Mouse (Mus musculus) kidney, embryonic 16.5 days (tissue): Measurements from ENCODE around the gene Fam229a. TPM values are rescaled to one million over a fixed set of nuclear protein-coding genes. Genes with fewer than 3 reads are reported as not detected.

Source experiments
- ATAC-seq: fragments of 200-750 bp; cut with Nextera tagmentation; 2 replicates; pipeline ENCODE4 v1.8.0; 2017; ENCODE audit warnings: moderate TSS enrichment; ENCODE audit not compliant: low FRiP score, low TSS enrichment
- H3K27ac ChIP-seq: fragments of 300-500 bp; sonication (generic); 2 replicates; pipeline ENCODE4 v1.5.1; 2014; ENCODE audit warnings: low read length
- H3K27me3 ChIP-seq: fragments of 300-500 bp; sonication (generic); 2 replicates; pipeline ENCODE4 v1.6.1; 2014; ENCODE audit warnings: low read length, control low read depth, mixed read lengths; ENCODE audit not compliant: insufficient read depth
- H3K36me3 ChIP-seq: fragments of 300-500 bp; sonication (generic); 2 replicates; pipeline ENCODE4 v1.6.1; 2014; ENCODE audit warnings: low read length, control low read depth, mixed read lengths; ENCODE audit not compliant: insufficient read depth
- H3K4me1 ChIP-seq: fragments of 300-500 bp; sonication (generic); 2 replicates; pipeline ENCODE4 v1.6.1; 2014; ENCODE audit warnings: low read length, control low read depth, mixed read lengths; ENCODE audit not compliant: insufficient read depth
- H3K4me2 ChIP-seq: fragments of 300-500 bp; sonication (generic); replicated peaks from 2 replicates; pipeline ENCODE4 v1.6.1; 2014; ENCODE audit warnings: low read depth, low read length
- H3K4me3 ChIP-seq: fragments of 300-500 bp; sonication (generic); 2 replicates; pipeline ENCODE4 v1.5.1; 2014; ENCODE audit warnings: mild to moderate bottlenecking, low read length
- H3K9ac ChIP-seq: fragments of 300-500 bp; sonication (generic); replicated peaks from 2 replicates; pipeline ENCODE4 v1.6.1; 2014; ENCODE audit warnings: low read length
- H3K9me3 ChIP-seq: fragments of 300-500 bp; sonication (generic); 2 replicates; pipeline ENCODE4 v1.6.1; 2016; ENCODE audit warnings: low read length, control low read depth
- WGBS: fragments of 180-500 bp; shearing (Covaris S2); extraction: QIAGEN DNeasy Blood & Tissue Kit; methylation state at CpG from one replicate; pipeline ENCODE4 v1.1.7; 2014; 5-methylcytosine and 5-hydroxymethylcytosine counted together
- polyA plus RNA-seq: library from polyadenylated mRNA; unstranded; fragments of >200 nt; fragmentation: Nextera tagmentation; extraction: Ambion mirVana; gene quantifications from 2 replicates; pipeline ENCODE4 v1.2.1, GENCODE M21; 2015

Fam229a gene
- polyA plus RNA-seq, 1 experiment from 2014 or later: not detected

DNA sequence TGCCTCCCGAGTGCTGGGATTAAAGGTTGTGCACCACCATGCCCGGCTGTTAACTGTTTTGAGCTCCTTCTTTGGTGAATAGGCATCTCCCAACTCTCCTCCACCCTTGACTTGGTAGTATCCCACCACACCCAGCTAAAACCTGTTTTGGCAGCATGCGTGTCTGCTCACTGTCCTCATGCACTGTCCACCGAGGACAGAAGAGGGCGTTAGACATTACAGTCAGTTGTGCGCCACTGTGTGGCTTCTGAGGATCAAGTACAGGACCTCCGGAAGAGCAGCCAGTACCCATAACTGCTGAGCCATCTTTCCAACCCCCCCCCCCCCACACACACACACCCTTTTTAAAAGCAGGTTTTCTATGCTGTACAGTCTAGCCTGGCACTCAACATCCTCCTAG, 3.7 kb downstream of the Fam229a start:
- Histone ChIP-seq H3K36me3 (no peaks in the 10 kb centered on the region), H3K27ac (no peak overlapping the region), H3K27me3 (no peaks in the 10 kb centered on the region), H3K4me1 (peaks cover 31% of the 10 kb centered on the region), H3K4me2 (no peak overlapping the region), H3K4me3 (no peak overlapping the region), H3K9me3 (no peaks in the 10 kb centered on the region), H3K9ac (no peak overlapping the region)
- ATAC-seq: no peak
- 65% methylated on average over 7 of the region's 7 CpGs for WGBS

DNA sequence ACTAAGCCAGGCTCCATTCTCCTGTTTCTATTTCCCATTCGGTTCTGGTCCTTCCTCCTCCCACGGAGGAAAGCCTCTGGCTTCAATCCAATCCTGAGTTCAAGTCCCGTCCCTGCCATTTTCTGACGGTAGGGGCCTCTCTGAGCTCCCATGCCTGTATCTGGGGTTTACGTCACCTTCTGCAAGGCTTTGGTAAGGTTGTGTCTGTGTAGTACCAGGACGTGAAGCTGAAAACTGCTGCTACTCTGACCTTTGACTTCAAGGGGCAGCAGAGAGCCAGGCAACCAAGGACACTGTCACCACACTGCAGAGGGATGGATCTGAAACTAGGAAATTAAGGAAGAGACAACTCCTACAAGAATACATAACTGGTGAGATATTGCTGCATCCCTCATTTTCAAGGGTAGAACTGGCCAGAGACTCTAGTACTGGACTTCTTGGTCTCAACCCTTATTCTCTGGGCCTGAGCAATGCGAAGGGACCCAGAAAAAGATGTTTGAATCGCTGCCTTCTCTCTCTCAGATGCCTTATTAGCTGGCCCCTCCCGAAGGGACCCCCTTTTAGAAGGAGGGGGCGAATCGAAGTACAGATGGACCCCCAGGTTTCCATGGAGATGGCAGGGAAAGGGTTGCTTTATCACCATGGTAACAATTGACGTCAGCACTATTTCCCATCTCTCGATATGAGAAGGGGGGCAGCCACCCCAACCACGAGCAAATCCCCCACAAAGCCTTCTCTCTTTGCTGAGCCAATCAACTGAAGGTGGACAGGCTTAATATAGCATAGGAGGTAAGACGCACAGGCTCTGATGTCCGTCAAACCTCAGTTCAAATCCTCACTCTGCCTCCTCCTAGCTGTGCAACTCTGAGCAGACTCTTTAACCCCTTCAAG, 4.9 kb downstream of the Fam229a start:
- Histone ChIP-seq H3K4me1 (peaks cover 30% of the 10 kb centered on the region), H3K36me3 (no peaks in the 10 kb centered on the region), H3K9me3 (no peaks in the 10 kb centered on the region), H3K4me3 (no peak overlapping the region), H3K9ac (0 out of 2 replicates have a peak overlapping the region, but pooled peaks have one; percentile 1), H3K27ac (peak overlapping the region; percentile 87), H3K27me3 (no peaks in the 10 kb centered on the region), H3K4me2 (0 out of 2 replicates have a peak overlapping the region, but pooled peaks have one; percentile 16)
- 39% methylated on average over 16 of the region's 16 CpGs for WGBS
- ATAC-seq: no peak

DNA sequence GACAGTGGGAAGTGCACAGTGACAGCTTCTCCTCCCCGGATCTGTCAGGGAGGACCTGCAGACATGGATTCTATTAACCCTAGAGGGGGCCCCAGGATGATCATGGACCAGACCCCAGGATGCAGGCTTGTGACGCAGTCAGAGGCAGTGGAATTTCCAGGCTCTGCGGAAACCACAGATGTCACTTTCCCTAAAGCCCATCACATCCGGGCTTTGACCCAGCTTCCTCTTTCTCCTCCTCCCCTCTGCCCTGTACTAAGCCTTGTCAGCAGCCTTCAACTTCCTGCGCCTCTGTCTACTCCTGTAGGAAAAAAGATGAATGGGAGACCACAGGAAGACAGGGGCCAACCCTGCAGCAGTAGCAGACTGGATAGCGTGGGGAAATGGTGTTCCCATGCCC, 5.6 kb downstream of the Fam229a start:
- Histone ChIP-seq H3K27me3 (no peaks in the 10 kb centered on the region), H3K4me1 (peaks cover 22% of the 10 kb centered on the region), H3K4me2 (0 out of 2 replicates have a peak overlapping the region, but pooled peaks have one; percentile 16), H3K9ac (0 out of 2 replicates have a peak overlapping the region, but pooled peaks have one; percentile 1), H3K27ac (peak overlapping the region; percentile 87), H3K4me3 (no peak overlapping the region), H3K36me3 (no peaks in the 10 kb centered on the region), H3K9me3 (no peaks in the 10 kb centered on the region)
- ATAC-seq: peak; percentile 29
- WGBS: 37% methylated on average over 6 of the region's 6 CpGs

DNA sequence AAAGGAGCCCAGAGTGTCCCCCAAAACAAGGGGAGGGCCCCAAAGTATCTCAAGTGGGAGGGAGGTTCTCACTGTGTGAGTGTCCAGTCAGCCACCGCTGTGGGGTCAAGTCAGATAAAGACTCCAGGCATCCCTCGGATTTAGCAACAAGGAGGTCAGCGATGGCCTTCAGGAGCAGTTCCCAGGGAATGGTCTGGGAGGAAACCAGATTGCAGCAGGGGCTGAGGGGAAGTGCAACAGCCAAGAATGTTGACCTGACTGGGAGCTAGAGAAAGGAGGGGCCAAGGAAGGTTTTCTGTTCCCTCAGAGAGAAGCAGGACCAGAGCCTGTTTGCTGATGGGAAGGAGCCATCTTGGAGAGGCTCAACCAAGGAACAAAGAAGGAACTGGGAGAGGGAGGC, 8.0 kb downstream of the Fam229a start:
- Histone ChIP-seq H3K27me3 (no peaks in the 10 kb centered on the region), H3K9ac (no peak overlapping the region), H3K27ac (peak overlapping the region; percentile 92), H3K4me3 (no peak overlapping the region), H3K4me2 (no peak overlapping the region), H3K4me1 (peaks cover 30% of the 10 kb centered on the region), H3K36me3 (no peaks in the 10 kb centered on the region), H3K9me3 (no peaks in the 10 kb centered on the region)
- WGBS: 58% methylated on average over 3 of the region's 3 CpGs
- ATAC-seq: no peak

DNA sequence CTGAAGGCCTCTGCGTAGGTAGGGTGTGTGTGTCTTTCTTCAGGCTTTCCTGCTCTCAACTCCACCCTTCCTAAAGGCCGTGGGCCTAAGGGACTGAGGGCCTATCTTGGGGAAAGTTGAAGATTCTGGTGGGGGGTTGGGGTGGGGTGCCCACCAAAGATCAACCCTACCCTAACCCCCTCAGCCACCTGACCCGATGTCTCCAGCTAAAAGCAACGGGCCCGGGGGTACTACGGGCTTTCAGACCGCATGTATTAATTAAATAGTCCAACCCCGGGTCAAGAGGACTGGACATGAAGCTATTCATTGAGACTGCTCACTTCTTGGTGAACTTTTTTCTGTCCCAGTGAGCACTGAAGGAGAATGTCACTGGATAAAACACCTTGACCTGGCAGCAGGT, 9.0 kb downstream of the Fam229a start:
- Histone ChIP-seq H3K4me3 (peak overlapping the region; percentile 55), H3K4me2 (peak overlapping the region; percentile 67), H3K9me3 (no peaks in the 10 kb centered on the region), H3K27me3 (no peaks in the 10 kb centered on the region), H3K4me1 (peaks cover 30% of the 10 kb centered on the region), H3K36me3 (no peaks in the 10 kb centered on the region), H3K9ac (peak overlapping the region; percentile 73), H3K27ac (peak overlapping the region; percentile 92)
- ATAC-seq: 0 out of 2 replicates have a peak, but pooled peaks have one; percentile 1
- 77% methylated on average over 8 of the region's 8 CpGs for WGBS

DNA sequence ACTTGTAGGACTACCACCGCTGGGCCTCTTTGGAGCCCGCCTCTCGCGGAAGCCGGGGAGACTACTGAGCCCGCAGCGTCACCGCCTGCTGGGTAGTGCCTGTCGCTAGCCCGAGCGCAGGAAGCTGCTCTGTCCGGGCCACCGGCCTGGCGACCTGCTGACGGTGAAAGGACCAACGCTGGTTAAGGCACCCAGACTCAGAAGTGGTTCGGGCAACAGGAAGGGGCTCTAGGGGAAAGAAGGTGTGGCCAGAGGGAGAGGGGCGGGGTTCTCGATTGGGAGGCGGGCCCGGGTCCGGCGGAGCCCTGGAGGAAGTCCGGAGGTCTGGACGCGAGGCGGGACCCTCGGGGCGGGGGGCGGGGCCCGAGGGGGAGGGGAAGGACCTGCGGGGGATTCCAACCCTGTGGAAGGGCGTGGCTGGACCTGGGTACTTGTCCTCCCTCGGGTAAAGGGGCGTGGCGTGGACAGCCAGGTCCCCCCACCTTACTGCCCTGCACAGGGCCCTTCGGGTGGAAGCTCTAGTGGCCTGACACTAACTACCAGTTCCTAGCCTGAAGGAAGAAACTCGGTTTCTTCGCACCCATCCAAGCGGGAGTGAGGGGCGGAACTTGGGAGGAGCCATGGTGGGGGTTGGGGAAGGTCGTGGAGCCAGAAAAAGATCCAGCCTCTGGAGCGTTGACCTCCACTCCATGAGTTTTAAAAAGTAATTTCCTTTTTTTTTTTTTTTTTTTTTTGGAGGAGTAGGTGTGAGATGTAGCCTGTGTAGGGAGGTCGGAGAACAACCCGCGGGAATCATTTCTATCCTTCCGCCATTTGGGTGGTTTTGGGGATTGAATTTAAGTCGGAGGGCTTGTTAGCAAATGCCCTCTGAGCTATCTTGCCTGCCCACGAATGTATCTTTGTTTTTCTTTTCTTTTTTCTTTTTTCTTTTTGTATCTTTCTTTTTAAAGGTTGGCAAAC, 9.9 kb downstream of the Fam229a start:
- Histone ChIP-seq H3K36me3 (no peaks in the 10 kb centered on the region), H3K4me2 (peak overlapping the region; percentile 67), H3K27ac (peak overlapping the region; percentile 92), H3K4me3 (peak overlapping the region; percentile 55), H3K27me3 (no peaks in the 10 kb centered on the region), H3K9me3 (no peaks in the 10 kb centered on the region), H3K9ac (peak overlapping the region; percentile 73), H3K4me1 (peaks cover 30% of the 10 kb centered on the region)
- WGBS: under 1% methylated on average over 48 of the region's 49 CpGs
- ATAC-seq: peak; percentile 94

DNA sequence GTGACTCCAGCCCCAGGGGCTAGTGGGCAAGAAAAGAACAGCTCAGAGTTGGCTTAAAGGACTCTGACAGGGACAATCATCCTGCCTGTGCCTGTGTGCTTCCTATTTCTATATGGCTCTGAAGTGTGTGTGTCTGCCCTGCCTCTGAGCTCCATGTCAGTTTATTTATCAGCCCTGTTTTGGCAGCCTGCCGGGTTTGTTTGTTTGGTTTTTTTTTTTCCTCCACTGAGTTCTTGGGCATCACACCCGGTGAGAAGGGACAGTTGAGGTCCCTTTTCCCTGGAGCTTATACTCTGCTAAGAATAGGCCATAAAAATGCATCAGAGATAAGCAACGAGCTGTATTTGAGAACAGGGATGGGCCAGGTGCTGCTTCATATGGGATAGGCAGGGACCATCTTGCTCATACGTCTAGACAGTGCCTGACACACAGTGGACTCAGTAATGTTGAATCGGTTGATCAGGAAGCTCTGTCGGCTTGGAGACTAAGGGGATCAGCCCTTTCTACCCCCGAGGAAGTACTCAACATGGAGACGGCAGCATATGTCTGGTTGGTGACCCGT, 11.4 kb downstream of the Fam229a start:
- Histone ChIP-seq H3K9ac (no peak overlapping the region), H3K27me3 (no peaks in the 10 kb centered on the region), H3K27ac (peak overlapping the region; percentile 12; the same call in 1 of the 2 replicates), H3K4me1 (peaks cover 24% of the 10 kb centered on the region), H3K4me2 (no peak overlapping the region), H3K4me3 (no peak overlapping the region), H3K9me3 (no peaks in the 10 kb centered on the region), H3K36me3 (no peaks in the 10 kb centered on the region)
- WGBS: 61% methylated on average over 9 of the region's 9 CpGs
- ATAC-seq: no peak

DNA sequence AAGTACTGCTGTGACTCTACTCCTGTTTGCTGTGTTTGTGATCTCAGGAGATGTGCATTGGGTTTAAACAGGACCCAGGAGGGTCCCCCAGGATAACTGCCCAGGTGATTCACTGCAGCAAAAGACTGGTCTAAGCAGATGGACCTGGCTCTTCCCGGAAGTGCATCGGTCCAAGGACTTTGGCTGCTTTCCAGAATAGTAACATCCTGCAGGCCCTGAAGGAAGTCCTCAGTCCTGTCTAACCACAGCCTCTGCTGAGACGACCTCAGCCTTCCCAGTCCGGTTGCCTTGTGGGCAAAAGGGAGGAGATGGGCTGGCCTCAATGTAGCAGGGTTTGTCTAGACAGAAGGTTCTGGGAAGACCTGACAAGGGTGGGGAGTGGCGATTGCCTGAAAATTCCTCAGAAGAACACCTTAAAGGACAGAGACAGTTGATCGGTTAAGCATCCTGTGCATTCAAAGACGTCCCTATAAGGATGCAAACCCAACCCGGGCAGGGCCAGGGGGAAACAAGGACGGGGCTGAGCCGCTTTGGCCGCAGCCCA, 12.0 kb downstream of the Fam229a start:
- H3K27ac ChIP-seq: peak overlapping the region; percentile 32; the same call in 1 of the 2 replicates
- H3K4me2 ChIP-seq: no peak overlapping the region

DNA sequence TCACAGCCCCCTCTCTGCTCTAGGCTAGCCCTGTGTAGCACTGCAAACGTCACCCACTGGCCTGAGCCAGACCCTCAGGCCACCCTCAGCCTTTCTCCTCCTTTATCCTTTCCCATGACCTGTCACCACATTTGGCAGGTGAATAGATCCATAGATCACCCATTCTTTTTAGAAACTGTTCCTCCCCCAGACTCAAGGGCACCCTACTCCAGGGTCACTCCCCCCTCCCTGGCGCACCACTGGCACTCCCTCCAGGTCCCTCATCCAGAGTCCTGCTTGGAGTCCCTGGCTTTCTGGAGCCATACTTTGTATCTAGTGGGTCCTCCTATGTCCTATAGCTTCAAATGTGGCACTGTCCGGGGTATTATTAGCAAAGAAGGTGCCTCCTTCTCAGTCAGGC, 14.5 kb downstream of the Fam229a start:
- ATAC-seq: no peak
- Histone ChIP-seq H3K9me3 (no peaks in the 10 kb centered on the region), H3K4me3 (no peak overlapping the region), H3K9ac (no peak overlapping the region), H3K4me1 (peaks cover 13% of the 10 kb centered on the region; the same call in 1 of the 2 replicates), H3K36me3 (no peaks in the 10 kb centered on the region), H3K4me2 (no peak overlapping the region), H3K27me3 (no peaks in the 10 kb centered on the region), H3K27ac (no peak overlapping the region)
- 78% methylated on average over 3 of the region's 3 CpGs for WGBS

More for the DNA sequence above, 12.0 kb downstream of the Fam229a start:
- no peak overlapping the region for H3K9ac ChIP-seq
- no peaks in the 10 kb centered on the region for H3K27me3 ChIP-seq
- H3K36me3 ChIP-seq: no peaks in the 10 kb centered on the region
- H3K4me1 ChIP-seq: peaks cover 21% of the 10 kb centered on the region
- ATAC-seq: no peak
- H3K9me3 ChIP-seq: no peaks in the 10 kb centered on the region
- WGBS: 68% methylated on average over 11 of the region's 11 CpGs
- H3K4me3 ChIP-seq: no peak overlapping the region
